Mouse (Mus musculus): ENCODE data around the gene Eml6.
"Not testable (repeated sequence)": the region's sequence is repeated elsewhere in the genome, so short reads cannot be mapped to it uniquely, and the experiment has no call there.

Eml6 gene

DNA sequence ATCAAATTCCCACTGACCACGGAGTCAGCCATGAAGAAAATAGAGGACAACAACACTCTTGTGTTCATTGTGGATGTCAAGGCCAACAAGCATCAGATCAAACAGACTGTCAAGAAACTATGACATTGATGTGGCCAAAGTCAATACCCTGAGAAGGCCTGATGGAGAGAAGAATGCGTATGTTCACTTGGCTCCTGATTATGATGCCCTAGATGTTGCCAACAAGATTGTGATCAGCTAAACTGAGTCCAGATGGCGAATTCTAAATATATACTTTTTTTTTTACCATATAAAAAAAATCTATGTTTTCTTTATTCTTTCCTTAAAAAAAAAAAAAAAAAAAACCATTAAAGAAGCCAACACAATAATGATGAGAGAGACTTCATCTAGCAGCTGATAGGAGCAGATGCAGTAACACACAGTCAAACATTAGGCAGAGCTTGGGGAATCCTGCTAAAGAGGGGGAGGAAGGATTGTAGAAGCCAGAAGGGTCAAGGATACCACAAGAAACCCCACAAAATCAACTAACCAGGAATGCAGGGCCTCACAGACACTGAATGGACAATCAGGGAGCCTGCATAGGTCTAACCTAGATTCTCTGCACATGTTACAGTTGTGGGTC, 185.1 kb downstream of the Eml6 start:
- no peak for DNase-seq (ENCODE audit: low spot score)

DNA sequence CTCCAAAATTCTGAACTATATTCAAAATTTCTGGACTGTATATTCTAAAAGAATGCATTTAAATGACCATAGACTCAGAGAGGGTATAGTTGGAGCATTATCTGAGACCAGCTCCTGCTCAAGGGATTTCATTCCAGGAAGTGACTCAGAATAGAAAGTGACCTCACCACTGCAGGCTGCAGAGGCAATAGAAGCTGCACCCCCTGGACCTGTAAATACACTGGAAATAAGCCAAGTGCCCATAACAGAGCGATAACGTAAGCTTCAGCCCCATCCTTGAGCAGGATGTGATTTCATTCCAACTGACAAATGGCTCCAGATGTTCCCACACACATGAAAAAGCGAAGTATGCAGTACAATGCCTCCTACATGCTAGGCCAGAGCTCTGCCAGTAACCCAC, 186.1 kb downstream of the Eml6 start:
- DNase-seq (ENCODE audit: low spot score), result no peak

GRCm38 (mm10) chr11:29837066-29837465, 188.8 kb downstream of the Eml6 start:
- no peak for DNase-seq (ENCODE audit: low spot score)

DNA sequence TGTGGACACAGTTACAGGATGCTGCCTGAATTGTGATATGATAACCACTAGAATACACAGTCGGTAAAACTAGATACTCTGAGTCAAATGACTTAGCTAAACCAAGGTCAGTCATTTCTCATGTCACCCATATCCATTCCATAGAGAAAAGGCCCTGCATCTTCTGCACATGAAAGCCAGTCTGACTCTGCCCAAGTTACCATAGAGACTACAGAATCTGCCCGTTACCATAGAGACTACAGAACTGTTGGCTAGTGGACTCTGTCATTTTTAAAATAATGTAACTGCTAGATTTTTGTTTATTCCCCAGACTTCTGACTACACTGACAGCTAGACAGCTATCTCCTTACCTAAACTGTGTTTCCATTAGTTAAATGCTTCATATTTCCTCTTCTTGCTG, 198.1 kb downstream of the Eml6 start:
- DNase-seq (ENCODE audit: low spot score), result no peak

DNA sequence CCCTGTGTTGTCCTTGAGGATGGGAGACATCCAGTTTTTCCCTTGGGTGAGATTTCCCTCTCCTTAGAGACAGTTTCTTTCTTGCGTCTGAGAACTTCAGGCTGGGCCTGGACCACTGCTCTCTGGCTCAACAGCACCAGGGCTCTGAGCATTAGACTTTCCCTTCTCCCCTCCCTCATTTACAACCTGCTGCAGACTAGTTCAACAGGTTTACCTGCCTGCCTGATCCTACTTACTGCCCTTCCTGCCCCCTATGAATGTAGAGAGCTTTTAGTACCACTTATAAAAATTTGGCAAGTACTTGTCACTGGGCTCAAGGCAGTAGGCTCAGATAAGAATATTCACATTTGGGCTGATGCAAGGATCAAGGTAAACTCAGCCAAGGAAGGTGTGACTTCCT, 199.8 kb downstream of the Eml6 start:
- no peak for DNase-seq (ENCODE audit: low spot score)

- not testable (repeated sequence) for DNase-seq (ENCODE audit: low spot score)
These were observed 200.5 kb downstream of the Eml6 start, which contains the start of gene 4931440F15Rik for GRCm38 (mm10) chr11:29825271-29825718. 4931440F15Rik (minus strand) TSS chr11:29825668.

DNA sequence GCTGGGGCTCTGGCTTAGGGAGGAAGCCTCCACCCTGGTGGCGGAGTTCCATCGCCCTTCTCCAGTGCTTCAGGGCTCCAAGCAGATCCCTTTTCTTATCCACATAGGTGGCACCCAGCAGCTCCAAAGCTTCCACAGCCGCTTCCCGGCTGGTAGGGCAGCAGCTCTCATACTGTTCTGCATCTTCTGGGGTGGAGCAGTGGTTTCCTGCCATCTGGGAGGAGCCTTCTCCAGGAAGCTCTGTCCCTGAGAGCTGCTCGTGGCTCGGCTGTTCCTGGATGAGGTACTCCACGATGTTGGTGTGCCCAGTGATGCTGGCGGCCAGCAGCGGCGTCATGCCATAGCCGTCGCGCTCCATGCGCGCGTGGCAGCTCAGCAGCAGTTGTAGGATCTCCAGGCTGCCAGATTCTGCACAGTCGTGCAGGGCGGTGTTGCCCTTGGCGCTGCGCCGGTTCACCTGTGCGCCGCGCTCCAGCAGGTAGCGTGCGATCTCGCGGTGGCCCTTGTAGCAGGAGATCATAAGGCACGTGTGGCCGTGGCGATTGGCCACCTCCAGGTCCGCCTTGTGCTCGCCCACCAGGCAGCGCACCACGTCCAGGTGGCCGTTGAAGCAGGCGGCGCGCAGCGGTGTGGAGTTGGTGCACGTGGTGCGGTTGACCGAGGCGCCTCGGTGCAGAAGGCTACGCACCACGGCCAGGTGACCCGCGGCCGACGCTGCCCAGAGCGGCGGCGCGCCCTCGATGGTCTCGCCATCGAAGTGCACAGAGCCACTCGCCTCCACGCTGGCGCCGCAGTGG, 201.2 kb downstream of the Eml6 start:
- DNase-seq (ENCODE audit: low spot score), result not testable (repeated sequence)

DNA sequence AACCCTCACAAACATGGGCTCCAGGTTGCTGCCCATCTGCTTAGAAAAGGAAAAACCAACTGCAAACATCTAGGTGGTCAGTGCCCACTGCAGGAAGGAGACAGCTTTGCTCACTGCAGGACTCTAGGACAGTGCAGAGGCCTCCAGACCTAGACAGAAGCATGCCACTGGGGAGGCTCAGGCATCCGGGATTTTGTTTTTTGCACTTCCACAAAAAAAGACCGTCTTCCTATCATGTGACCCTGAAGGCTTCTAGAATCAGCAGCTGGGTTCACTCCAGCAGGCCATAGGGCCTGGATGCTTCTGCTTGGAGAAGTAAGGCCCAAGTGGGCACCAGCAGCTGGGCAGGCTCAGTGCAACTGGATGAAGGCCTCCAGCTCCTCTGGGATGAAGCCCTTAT, 202.7 kb downstream of the Eml6 start:
- DNase-seq (ENCODE audit: low spot score), result no peak

DNA sequence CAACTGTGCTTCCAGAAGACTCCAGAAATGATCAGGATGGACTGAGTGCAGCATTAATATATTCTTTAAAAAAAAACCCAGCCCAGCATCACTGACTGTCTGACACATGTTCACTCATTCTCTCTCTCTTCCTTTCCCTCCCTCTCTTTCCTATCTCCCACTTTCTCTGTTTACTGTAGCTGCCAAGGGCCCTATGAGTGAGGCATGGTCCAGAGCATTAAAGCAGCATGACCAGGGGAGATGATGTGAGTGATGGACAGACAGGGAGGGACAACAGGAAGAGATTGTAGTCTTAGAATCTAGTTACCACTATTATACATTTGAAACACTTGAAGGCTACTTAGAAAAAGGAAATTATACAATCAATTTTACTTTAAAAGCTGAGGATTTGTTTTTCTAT, 210.2 kb downstream of the Eml6 start:
- DNase-seq (ENCODE audit: low spot score), result no peak

DNA sequence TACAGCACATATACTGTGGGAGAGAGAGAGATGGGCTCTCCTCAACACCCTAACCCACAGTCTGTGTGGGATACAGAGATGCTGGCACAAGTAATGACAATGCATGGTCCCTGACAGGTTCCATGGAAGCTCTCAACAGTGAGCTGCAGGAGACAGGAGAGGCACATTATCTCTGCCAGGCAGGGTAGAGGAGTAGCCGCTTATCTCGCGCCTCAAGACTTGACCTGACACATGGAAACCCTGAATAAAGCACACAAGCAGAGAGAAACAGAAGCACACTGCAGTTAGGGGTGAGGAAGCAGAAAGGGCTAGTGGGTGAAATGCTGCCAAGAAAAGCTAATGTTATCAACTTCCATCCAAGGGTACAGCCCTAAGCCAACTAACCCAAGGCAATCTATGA, 210.6 kb downstream of the Eml6 start:
- DNase-seq (ENCODE audit: low spot score), result no peak

GRCm38 (mm10) chr11:29813267-29813666, 212.6 kb downstream of the Eml6 start:
- no peak for DNase-seq (ENCODE audit: low spot score)

DNA sequence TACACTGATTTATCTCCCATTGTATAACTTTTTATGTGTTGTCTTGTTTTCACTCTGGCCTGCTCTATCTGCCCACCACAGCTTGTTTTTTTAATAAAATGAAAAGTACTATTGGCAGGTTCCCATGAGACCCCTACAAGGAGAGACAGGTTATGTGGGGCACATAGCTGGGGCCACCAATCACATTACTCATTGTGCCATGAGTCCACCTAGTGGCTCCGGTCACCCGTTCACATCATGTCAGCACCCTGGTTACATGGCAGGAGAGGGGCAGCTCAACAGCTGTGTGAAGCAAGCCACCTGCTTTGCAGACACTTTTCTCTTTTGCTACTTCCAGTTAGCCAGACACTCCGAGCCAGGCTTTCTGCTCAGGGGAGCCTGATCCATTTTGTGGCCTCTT, 213.4 kb downstream of the Eml6 start:
- DNase-seq (ENCODE audit: low spot score), result no peak

DNA sequence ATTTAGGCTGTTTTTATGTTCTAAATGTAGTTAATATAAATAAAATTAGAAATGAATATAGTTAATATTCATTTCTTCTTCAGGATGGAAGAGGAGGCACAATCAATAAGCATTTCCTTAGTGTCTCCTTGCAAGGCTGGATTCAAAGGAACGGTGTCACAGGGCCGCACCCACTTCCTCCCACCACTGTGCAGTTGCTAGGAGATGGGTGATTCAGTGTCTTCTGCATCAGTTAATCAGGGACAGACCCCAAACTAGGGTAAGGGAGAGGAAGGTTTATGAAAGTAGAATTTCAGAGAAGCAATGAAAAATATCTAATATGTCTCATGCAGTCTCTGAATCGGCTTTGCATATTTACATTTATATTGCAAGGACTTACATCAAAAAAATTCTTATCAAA, 215.5 kb downstream of the Eml6 start:
- DNase-seq (ENCODE audit: low spot score), result no peak

GRCm38 (mm10) chr11:29808981-29809589, 216.7 kb downstream of the Eml6 start:
- DNase-seq (ENCODE audit: low spot score), result no peak

- peak; percentile 9 for DNase-seq (ENCODE audit: low spot score)
These were observed 217.5 kb downstream of the Eml6 start for GRCm38 (mm10) chr11:29808173-29808980.

GRCm38 (mm10) chr11:29807325-29807724, 218.5 kb downstream of the Eml6 start:
- DNase-seq (ENCODE audit: low spot score), result no peak

DNA sequence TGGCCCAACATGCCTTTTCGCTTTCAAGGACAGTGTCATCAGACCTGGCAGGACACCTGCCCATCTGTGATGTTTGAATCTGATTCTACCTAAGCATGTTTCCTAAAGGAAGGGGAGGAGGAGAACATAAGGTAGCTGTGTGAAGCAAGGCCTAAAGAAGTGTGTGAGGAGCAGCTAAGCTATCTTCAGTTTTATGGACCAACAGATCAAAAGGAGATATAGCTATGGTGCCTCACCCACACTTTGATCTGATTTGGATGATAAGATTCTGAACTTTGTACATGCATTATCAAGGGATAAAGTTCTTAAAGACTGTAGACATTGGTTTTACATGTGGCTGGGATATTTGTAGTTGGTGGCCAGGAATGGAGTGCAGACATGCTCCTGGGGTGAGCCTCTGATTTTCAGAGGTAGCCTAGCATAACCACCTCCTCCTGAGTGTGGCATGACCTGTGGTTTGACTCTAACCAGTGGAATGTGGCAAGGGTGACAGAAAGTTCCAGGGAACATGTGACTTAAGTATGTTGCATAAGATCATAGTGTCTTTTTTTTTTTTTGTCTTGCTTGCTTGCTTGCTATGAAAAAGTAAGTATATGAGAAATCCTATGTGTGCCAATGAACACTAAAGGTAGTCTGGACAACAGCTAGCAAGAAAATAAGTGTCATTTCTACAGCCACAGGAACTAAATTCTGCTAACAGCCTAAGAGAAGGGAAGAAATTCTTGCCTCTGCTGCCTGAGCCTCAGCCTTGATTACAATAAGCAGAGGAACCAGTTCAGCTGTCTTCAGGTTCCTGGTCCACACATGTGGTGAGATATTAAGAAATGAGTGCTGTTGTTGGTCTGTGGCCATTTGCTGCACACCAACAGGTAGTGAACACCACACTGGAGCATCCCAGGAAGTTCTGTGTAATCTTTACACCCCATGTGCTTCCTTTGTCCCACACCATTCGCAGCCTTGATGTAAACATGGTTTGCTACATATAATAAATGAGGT, 224.1 kb downstream of the Eml6 start:
- DNase-seq (ENCODE audit: low spot score), result no peak

- DNase-seq (ENCODE audit: low spot score), result no peak
These were observed 226.0 kb downstream of the Eml6 start for GRCm38 (mm10) chr11:29799839-29800238.

DNA sequence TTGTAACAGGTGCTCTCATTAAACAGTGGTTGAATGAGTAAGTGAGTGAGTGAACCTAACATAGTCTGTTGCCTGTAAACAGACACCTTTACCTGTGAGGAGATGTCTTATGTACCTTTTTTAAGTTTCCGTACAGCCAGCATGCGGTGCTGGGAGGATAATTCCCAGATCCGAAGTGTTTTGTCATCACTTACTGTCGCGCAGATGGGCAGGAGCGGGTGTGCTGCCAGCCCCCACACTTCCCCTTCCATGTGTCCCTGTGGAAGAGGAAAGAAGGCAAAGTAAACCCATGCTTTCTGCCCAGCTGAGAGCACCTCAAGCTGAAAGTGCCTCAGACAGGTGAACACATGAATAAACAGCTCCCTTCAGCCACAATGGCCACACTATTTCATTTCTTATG, 230.7 kb downstream of the Eml6 start:
- no peak for DNase-seq (ENCODE audit: low spot score)

DNA sequence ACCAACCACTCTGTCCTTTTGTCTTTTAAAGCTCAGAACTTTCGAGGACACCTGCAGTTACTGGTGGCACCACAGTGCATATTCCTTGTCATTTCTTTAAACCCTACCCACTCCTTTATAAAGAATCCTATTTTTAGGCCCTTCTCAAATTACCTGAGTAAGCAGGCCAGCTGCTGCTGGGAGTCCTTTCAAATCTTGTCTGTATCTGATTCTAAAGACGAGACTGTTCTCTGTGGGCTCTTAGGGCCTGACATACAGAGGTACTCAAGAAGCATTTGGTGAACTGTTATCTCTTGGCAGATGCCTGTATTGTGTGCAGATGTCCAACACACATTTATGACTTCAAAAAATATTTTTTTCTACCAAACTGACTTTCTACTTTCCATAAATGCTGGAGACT, 231.4 kb downstream of the Eml6 start:
- DNase-seq (ENCODE audit: low spot score), result no peak

DNA sequence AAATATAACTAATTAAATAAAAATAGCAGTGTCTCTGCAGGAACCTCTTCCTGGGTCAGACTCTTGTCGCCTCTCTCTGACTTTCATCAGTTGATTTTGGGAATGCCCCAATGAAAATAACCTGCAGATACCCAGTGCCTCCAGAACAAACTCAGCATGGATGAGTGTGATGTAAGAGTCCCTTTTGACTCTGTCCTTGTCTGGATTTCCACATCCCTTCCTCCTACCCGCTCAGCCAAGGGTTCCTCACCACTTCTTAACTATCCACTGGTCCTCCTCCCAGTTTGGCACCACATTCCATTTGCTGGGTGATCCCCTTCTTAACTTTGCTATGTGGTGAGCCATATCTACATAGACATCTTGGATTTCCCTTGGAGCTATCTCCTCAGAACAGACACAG, 235.0 kb downstream of the Eml6 start:
- DNase-seq (ENCODE audit: low spot score), result no peak
